Mouse (Mus musculus): Measurements from ENCODE around the gene Isoc2b. TPM values are rescaled to one million over a fixed set of nuclear protein-coding genes. Genes with fewer than 3 reads are reported as not detected.
"Not testable (repeated sequence)": the region's sequence is repeated elsewhere in the genome, so short reads cannot be mapped to it uniquely, and the experiment has no call there.

Gene Isoc2b
- polyA plus RNA-seq, 2 experiments = 1.6 to 2.8 TPM

DNA sequence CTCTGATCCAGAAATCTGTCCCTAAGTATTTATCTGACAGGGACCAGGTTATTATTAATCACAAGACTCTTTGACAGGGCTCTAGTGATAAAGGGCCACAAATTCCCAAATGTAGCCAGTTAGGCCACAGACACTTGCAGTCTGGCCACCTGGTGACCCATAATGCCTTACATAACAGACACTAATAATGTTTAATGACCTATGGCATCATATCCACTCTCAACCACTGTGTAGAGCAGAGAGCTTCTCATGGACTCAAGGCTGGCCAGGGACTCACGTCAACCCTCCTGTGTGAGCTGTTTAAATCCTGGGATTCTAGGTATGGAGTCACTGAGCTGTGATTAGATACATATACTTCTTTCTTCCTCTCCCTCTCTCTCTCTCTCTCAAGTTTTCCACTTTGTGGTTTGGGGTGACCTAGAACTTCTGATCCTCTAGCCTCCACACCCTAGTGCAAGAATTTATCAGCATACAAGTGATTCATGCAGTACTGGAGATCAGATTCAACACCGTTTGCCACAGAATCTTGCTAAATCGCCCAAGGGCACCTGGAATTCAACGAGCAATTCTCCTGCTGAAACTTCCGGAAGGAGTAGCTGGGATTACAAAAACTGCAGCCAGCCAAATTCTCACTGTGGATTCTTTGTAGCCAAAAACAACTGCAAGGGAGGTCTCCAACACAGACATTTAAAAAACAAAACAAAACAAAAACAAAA lies 5.8 kb downstream of the Isoc2b start:
- Histone ChIP-seq H3K9ac (replicated peaks) (no peak overlapping the region), H3K36me3 (replicated peaks; ENCODE audit: control insufficient read depth, insufficient read depth, low read depth) (no peaks in the 10 kb centered on the region), H3K4me3 (ENCODE audit: insufficient read depth in 1 of 2, low read depth in 2 of 2, low read length in 2 of 2) (no peak overlapping the region), H3K27ac (no peak overlapping the region), H3K4me2 (ENCODE audit: low read depth) (no peak overlapping the region), H3K9me3 (ENCODE audit: control insufficient read depth, low read length) (no peaks in the 10 kb centered on the region), H3K4me1 (replicated peaks; ENCODE audit: control insufficient read depth in 2 of 2, insufficient read depth in 2 of 2, low read length in 1 of 2) (peaks cover 4 to 11% of the 10 kb centered on the region in 2 experiments; a peak in 3 of 4 replicates), H3K27me3 (ENCODE audit: control insufficient read depth, insufficient read depth, low read length) (no peaks in the 10 kb centered on the region)
- ATAC-seq (ENCODE audit: insufficient read depth) (no peak), DNase-seq (ENCODE audit: low read depth in 3 of 3, low spot score in 3 of 3) (no peak)
- no peak for TF ChIP-seq CTCF (IDR thresholded peaks at IDR 0.05; ENCODE audit: low read depth)
- TF ChIP-seq EP300 (IDR thresholded peaks at IDR 0.05; ENCODE audit: low read depth) = no peak
- WGBS (ENCODE audit: insufficient replicate concordance) = 64% methylated on average over 5 of the region's 5 CpGs

DNA sequence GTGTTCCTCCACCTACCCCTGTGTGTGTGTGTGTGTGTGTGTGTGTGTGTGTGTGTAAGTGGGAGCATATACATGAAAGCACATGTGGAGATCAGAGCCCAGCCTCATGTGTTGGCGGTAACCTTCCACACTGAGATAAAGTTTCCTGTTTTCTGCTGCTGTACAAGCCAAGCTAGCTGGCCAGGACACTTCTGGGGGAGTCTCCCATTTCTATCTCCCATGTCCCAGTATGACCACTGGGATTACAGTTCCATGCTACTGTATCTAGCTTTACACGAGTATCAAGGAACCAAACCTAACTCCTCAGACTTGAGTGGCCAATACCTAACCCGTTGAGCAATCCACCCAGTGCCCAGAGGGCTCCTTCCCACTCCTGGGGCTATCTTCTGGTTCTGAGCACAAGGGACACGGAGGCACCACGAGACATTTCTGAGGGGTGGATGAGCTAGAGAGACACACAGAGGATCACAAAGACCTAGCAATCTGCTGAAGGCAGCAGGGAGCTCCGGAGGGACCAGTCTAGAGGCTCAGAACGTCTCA lies 6.4 kb downstream of the Isoc2b start:
- no peak overlapping the region for H3K4me2 ChIP-seq (ENCODE audit: low read depth)
- WGBS (ENCODE audit: insufficient replicate concordance) = 52% methylated on average over 7 of the region's 7 CpGs
- DNase-seq (ENCODE audit: low read depth in 3 of 3, low spot score in 3 of 3) = no peak

DNA sequence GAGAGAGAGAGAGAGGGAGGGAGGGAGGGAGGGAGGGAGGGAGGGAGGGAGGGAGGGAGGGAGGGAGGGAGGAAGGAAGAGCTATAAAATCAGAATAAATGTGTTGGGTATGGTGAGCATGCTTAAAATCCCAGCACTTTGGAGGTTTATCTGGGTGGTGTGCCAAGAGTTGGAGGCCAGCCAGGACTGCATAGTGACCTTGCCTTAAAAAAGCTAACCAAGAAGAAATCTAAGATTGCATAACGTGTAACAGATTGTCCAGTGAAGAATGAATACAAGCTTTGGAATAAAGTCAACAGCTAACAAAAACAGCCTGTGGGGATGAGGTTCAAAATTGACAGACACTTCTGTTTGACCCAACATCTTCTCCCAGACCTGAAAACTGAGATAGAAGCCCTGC lies 7.0 kb downstream of the Isoc2b start:
- Histone ChIP-seq H3K4me3 (ENCODE audit: insufficient read depth in 1 of 2, low read depth in 2 of 2, low read length in 2 of 2) (no peak overlapping the region), H3K27ac (no peak overlapping the region), H3K36me3 (replicated peaks; ENCODE audit: control insufficient read depth, insufficient read depth, low read depth) (no peaks in the 10 kb centered on the region), H3K4me1 (replicated peaks; ENCODE audit: control insufficient read depth in 2 of 2, insufficient read depth in 2 of 2, low read length in 1 of 2) (peaks cover 4 to 11% of the 10 kb centered on the region in 2 experiments; a peak in 3 of 4 replicates), H3K4me2 (ENCODE audit: low read depth) (no peak overlapping the region), H3K9ac (replicated peaks) (no peak overlapping the region), H3K9me3 (ENCODE audit: control insufficient read depth, low read length) (no peaks in the 10 kb centered on the region), H3K27me3 (ENCODE audit: control insufficient read depth, insufficient read depth, low read length) (no peaks in the 10 kb centered on the region)
- WGBS (ENCODE audit: insufficient replicate concordance) = 39% methylated on average over 1 of the region's 1 CpGs
- DNase-seq (ENCODE audit: low read depth in 3 of 3, low spot score in 3 of 3) (no peak), ATAC-seq (ENCODE audit: insufficient read depth) (no peak)
- TF ChIP-seq CTCF (IDR thresholded peaks at IDR 0.05; ENCODE audit: low read depth) (no peak), EP300 (IDR thresholded peaks at IDR 0.05; ENCODE audit: low read depth) (no peak)

More for the DNA sequence above, 6.4 kb downstream of the Isoc2b start:
- Histone ChIP-seq H3K4me1 (replicated peaks; ENCODE audit: control insufficient read depth in 2 of 2, insufficient read depth in 2 of 2, low read length in 1 of 2) (peaks cover 4 to 11% of the 10 kb centered on the region in 2 experiments; a peak in 3 of 4 replicates), H3K4me3 (ENCODE audit: insufficient read depth in 1 of 2, low read depth in 2 of 2, low read length in 2 of 2) (no peak overlapping the region), H3K9ac (replicated peaks) (no peak overlapping the region), H3K36me3 (replicated peaks; ENCODE audit: control insufficient read depth, insufficient read depth, low read depth) (no peaks in the 10 kb centered on the region), H3K27me3 (ENCODE audit: control insufficient read depth, insufficient read depth, low read length) (no peaks in the 10 kb centered on the region), H3K9me3 (ENCODE audit: control insufficient read depth, low read length) (no peaks in the 10 kb centered on the region), H3K27ac (no peak overlapping the region)
- no peak for ATAC-seq (ENCODE audit: insufficient read depth)
- TF ChIP-seq CTCF (IDR thresholded peaks at IDR 0.05; ENCODE audit: low read depth) (no peak), EP300 (IDR thresholded peaks at IDR 0.05; ENCODE audit: low read depth) (no peak)

DNA sequence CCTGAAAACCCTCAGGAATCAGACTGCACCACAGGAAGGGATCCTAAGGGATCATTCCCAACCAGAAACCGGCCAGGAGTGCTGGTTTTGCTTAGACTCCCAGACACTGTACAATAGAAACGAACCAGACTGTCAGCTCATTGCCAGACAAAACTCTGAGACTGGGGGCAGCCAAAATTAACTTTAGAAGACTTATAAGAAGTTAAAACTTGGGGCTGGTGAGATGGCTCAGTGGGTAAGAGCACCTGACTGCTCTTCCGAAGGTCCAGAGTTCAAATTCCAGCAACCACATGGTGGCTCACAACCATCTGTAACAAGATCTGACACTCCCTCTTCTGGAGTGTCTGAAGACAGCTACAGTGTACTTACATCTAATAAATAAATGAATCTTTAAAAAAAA lies 9.1 kb downstream of the Isoc2b start:
- H3K36me3 ChIP-seq (replicated peaks; ENCODE audit: control insufficient read depth, insufficient read depth, low read depth); H3K9me3 ChIP-seq (ENCODE audit: control insufficient read depth, low read length); H3K9ac ChIP-seq (replicated peaks); H3K4me1 ChIP-seq (replicated peaks; ENCODE audit: control insufficient read depth in 2 of 2, insufficient read depth in 2 of 2, low read length in 1 of 2); H3K27me3 ChIP-seq (ENCODE audit: control insufficient read depth, insufficient read depth, low read length); H3K27ac ChIP-seq; ATAC-seq (ENCODE audit: insufficient read depth); DNase-seq (ENCODE audit: low read depth in 3 of 3, low spot score in 3 of 3); H3K4me2 ChIP-seq (ENCODE audit: low read depth); H3K4me3 ChIP-seq (ENCODE audit: insufficient read depth in 1 of 2, low read depth in 2 of 2, low read length in 2 of 2): not testable (repeated sequence)
- WGBS (ENCODE audit: insufficient replicate concordance) = 43% methylated on average over 3 of the region's 3 CpGs

DNA sequence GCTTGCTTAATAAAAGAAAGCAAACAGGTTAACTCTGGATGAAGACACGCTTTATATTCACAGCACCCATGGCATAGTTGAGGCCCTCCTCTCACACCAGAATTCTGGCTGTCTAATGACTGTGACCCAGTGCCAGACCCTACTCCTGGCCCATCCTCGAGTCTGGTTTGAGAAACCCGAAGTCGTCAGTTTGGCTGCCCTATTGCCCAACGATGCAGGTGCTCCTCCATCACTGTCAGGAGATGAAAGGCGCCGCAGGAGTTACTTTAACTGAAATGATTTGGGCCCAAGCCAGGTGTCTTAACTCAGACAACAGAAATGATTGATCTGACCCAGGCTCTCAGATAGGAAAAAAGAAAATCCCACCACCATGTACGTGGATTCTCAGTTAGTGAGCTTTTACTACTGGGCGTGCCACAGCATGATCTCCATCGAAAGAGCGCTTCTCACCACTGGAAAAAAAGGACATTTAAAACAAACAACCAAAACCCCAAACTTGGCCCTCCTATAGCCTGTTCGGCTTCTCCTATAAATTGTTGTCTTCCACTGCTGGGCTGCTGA lies 10.6 kb downstream of the Isoc2b start:
- WGBS (ENCODE audit: insufficient replicate concordance) = 64% methylated on average over 12 of the region's 12 CpGs
- Histone ChIP-seq H3K9ac (replicated peaks) (no peak overlapping the region), H3K9me3 (ENCODE audit: control insufficient read depth, low read length) (no peaks in the 10 kb centered on the region), H3K4me1 (replicated peaks; ENCODE audit: control insufficient read depth in 2 of 2, insufficient read depth in 2 of 2, low read length in 1 of 2) (no peaks in the 10 kb centered on the region), H3K27me3 (ENCODE audit: control insufficient read depth, insufficient read depth, low read length) (no peaks in the 10 kb centered on the region), H3K27ac (no peak overlapping the region), H3K4me3 (ENCODE audit: insufficient read depth in 1 of 2, low read depth in 2 of 2, low read length in 2 of 2) (no peak overlapping the region), H3K36me3 (replicated peaks; ENCODE audit: control insufficient read depth, insufficient read depth, low read depth) (no peaks in the 10 kb centered on the region), H3K4me2 (ENCODE audit: low read depth) (no peak overlapping the region)
- DNase-seq (ENCODE audit: low read depth in 3 of 3, low spot score in 3 of 3) = no peak
- TF ChIP-seq CTCF (IDR thresholded peaks at IDR 0.05; ENCODE audit: low read depth) (no peak), EP300 (IDR thresholded peaks at IDR 0.05; ENCODE audit: low read depth) (no peak)
- no peak for ATAC-seq (ENCODE audit: insufficient read depth)

Measured in liver, embryonic 14.5 days (tissue).